Mouse (Mus musculus) frontal cortex, postnatal 14 days (tissue): ENCODE measurements around the gene Apela.

Experiments
- DNase-seq, 2 experiments: peaks; one replicate each; pipeline ENCODE4 v3.0.0; 2022; ENCODE audit warnings: low spot score in 2 of 2

Gene Apela

GRCm38 (mm10) chr8:65037117-65037533, at the start of gene Apela:
TSS of gene Apela (minus strand) at chr8:65037336.
- no peak for DNase-seq

DNA sequence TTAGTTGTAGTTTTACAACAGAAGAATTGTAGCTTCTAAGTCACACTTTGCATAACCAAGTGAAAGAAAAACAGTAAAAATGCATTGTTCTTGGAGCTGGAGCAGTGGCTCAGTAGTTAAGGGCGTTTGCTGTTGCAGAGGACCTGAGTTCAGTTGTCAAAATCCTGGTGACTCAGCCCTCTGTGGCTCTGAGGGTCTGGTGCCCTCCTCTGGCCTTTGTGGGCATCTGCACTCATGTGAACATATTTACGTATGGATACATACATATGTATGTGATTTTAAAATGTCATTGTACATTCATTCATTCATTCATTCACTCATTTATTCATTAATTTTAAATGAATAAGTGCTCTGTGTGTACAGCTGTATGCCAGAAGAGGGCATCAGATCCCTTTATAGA, 48.5 kb upstream of the Apela start:
- DNase-seq: no peak

DNA sequence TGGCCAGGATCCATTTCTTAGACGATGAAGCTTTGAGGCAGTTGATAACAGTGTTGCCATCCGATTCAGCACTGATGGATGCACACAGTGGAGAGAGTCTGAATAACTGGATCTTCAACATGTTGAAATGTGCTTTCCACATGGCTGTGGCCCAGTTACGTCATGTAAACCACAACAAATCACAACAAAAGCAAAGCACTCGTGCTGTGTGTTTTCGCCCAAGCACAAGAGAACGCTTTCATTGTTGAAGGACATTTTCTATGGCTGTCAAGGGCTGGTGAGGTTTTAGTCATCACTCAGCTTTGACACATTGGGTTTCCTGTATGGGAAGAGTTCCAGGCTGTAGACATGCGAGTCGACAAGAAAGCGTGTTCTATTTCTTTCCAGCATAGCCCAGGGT, 43.6 kb upstream of the Apela start:
- DNase-seq: no peak

- DNase-seq: no peak
Measured at GRCm38 (mm10) chr8:65074733-65075132, 37.6 kb upstream of the Apela start, which contains the start of gene Gm10663. TSS of gene Gm10663 (plus strand) at chr8:65075033.

- no peak for DNase-seq
Measured at GRCm38 (mm10) chr8:65070996-65071395, 33.9 kb upstream of the Apela start.

- DNase-seq: no peak
Measured at GRCm38 (mm10) chr8:65068473-65068819, 31.3 kb upstream of the Apela start.

DNA sequence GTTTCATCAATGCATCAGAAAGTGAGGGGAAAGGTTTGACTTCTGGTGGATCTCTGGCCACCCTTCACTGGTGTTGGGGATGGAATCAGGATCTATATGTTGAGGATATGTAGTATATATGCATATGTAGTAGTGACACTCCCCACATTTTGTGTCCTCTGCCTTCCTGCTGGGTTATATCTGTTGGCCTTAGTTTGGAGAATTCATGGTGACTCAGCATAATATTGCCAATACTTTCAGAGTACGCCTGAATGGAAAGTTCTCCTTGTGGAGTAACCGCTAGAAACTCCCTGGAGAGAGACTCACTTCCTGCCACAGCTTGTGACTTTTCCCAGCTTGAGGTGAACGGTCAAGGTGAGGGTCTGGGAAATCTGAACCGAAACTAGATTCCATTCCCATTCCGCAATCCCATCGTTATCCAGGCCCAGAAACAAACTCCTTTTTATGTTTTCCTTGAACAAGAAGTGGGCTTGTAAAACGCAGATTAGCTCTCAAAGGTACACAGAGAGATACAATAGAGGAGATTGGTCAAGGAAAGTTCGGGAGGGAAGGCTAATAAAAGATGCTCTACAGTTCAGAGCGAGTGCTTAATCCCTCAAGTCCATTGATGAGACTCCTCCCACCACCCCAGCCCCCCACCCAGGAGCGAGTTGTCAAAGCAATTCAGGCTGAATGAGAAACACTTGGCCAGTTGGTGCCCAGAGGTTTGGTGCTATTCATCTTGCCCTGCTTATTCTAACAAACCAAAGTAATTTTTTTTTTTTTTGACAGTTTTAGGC, 30.7 kb upstream of the Apela start:
- no peak for DNase-seq

DNA sequence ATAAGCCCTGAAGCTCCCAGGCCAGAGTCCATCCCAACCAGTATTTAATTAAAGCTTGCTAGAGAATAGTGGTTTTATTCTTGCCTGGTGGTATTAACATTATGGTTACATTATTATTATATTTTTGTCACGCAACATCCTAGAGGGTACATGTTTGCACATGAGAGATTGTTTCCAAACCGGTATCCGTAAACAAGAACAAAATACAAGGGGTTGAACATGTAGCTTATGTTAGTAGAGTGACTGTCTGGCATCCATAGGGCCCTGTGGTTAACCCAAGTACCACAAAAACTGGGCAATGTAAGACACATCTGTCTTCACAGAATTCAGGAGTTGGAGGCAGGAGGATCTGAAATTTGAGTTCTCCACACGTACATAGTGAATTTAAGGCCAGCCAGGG, 29.9 kb upstream of the Apela start:
- DNase-seq: no peak

DNA sequence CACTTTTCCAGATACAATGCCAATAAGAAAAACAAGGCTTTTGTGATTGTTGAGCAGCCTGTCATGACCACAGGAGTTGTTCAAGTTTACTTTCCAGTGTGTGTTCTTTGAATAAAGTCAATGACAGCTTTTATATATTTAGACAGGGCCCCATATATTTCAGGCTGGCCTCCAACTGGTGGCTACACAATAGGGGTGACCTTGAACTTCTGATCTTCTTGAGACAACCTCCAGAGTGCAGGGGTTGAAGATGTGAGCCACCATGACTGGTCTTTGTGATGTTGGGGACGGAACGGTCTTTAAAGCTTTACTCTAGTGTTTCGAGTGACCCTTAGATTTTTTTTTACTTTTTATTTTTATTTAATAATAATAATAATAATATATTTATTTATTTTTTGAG, 28.5 kb upstream of the Apela start:
- DNase-seq: no peak

GRCm38 (mm10) chr8:65064071-65064470, 26.9 kb upstream of the Apela start:
- DNase-seq: no peak

GRCm38 (mm10) chr8:65062195-65062594, 25.1 kb upstream of the Apela start:
- DNase-seq: no peak

- no peak for DNase-seq
Measured at GRCm38 (mm10) chr8:65056722-65057121, 19.6 kb upstream of the Apela start.

- no peak for DNase-seq
Measured at GRCm38 (mm10) chr8:65053968-65054367, 16.8 kb upstream of the Apela start.

DNA sequence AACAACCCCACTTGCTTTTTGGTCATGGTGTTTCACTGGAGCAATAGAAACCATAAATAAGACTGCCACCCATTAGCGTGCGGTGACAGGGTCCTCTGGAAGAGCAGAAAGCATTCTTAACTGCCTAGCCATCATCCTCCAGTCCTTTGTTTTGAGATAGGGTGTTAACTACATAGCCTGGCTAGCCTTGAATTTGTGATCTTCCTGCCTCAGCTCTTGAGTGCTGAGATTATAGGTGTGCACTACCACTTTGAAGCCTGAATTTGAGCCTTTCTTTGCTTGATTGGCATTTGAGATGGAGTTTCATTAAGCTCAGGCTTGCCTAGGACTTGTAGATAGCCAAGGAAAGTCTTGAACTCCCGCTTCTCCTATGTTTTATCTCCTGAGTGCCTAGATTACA, 16.4 kb upstream of the Apela start:
- no peak for DNase-seq

DNA sequence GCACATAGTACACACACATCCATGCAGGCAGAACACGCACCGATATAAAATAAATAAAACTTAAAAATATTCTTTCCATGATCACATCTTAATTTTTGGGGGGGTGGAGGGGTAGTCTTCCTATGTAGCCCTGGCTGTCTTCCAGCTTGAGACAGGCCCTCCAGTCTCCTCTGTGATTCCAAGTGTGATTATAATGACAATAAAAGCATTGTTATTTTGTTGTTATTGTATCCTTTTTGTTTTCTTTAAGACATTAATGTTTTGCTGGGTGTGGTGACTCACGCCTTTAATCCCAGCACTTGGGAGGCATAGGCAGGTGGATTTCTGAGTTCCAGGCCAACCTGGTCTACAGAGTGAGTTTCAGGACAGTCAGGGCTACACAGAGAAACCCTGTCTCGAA, 10.7 kb upstream of the Apela start:
- no peak for DNase-seq

GRCm38 (mm10) chr8:65047193-65047592, 10.1 kb upstream of the Apela start:
- no peak for DNase-seq

- no peak for DNase-seq
Measured at GRCm38 (mm10) chr8:65046565-65046964, 9.4 kb upstream of the Apela start.

GRCm38 (mm10) chr8:65034136-65034535, 3.0 kb downstream of the Apela start:
- DNase-seq: no peak

DNA sequence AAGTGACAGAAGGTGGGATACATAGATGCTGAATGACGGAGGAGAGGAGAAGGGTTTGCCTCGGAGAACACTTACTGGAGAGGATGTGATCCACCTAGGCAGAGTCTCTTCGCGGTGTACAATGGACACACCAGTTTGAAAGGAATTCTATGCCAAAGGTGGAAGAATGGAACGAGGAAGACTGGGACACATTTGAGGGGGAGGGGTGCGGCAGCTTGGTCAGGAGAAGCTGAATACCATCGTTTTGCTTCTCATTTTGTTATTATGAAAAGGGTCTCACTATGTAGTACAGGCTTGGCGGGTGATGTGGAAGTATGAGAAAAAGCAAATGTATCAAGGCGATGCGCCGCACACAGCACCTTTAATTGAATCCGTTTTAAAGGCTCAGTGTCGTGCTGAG, 4.1 kb downstream of the Apela start:
- no peak for DNase-seq

DNA sequence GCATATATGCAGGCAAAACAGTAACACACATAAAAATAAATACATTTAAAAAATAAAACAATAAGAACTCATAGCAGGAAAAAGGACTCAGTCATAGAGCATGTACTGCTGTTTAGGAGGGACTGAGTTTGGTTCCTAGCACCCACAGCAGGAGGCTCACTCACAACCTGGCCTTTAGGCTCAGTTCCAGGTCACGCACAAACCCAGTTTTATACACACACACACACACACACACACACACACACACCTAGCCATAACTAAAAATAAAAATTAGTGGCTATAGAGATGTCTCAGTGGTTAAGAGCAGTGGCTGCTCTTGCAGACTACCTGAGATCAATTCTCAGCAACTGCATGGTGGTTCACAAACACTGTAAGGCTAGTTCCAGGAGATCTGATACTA, 5.0 kb downstream of the Apela start:
- DNase-seq: no peak

DNA sequence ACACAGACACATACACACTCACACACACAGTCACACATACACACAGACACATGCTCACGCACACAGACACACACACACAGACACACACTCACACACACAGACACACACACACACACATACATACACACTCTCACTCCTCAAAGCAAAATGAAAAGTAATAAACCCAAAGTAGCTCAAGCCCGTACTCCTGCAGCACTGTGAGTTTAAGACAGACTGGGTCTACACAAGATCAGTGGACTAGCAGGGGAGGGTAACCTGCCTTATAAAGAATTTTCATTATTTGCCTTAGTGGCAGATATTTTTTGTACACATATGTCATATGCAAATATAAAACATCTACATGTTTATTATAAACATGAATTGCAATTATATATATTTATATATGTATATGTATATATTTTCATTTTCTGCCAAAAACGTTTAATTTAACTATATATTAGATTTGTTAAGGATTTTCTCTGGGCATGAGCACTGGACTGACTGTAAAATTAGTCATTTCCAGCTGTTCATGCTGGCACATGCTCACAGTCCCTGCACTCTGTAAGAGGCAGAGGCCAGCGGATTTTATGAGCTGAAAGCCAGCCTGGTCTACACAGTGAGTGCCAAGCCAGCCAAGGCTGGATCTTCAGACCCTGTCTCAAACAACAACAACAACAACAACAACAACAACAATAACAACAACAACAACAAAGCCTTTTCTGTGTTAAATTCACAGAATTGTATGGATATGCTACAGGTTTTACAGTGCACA, 6.2 kb downstream of the Apela start:
- DNase-seq: no peak

DNA sequence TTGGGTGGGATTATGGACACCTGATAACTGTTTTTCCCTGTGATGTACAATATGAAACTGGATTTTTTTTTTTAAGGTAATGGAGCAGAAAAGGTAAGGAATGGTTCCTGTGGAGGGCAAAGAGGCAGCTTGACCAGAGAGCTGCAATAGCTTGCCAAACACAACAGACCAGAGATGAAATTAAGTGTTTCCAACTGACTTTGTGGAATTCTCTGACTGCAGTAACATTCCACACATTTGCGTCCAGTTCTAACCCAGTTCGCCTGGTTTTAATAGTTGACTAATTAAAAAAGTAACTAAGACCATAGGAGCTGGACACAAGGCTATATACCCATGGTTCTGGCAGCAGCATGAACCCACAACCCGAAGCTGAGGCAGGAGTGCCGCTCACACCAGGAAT, 7.4 kb downstream of the Apela start:
- no peak for DNase-seq

DNA sequence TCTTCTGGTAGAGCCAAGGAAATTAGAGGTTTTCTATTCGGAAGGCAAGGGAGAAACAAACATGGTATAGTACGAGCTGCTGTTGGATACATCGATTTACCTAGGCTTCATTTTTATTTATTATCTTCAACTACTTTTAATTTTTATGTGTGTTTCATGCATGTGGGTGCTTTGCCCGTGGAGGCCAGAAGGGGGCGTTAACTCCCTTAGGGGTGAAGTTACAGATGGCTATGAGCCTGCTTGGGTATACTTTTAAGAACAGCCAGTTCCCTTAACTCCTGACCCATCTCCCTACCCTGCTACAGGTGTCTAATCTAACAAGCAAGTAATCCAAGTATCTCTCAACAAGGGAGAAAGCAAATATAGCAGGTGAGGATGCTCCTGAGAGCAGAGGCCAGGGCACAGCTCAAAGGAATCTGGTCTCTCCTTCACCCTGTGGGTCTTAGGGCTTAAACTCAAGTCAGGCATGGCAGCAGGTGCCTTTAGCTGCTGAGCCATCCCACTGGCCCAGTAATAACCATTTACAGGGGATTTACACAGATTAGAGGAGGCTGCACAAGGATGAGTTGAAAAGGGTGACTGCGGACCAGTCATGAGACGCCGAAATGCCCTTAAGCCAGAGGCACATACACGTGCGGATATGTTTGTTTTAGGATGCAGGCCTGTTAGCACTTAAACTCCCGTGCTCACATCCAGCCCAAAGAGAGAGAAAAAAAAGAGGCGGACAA, 8.0 kb downstream of the Apela start:
- no peak for DNase-seq
